Mouse (Mus musculus) hindbrain, postnatal 0 days (tissue): Measurements from ENCODE around the gene Cds1. TPM values are rescaled to one million over a fixed set of nuclear protein-coding genes. Genes with fewer than 3 reads are reported as not detected.

Experiments
- ATAC-seq: fragments of 200-750 bp; cut with Nextera tagmentation; 2 replicates; pipeline ENCODE4 v1.8.0; 2017; ENCODE audit warnings: mild to moderate bottlenecking, moderate TSS enrichment, moderate library complexity
- DNase-seq: peaks from one replicate; pipeline ENCODE4 v3.0.0-alpha.2; 2015; ENCODE audit warnings: low spot score
- H3K27ac ChIP-seq: fragments of 300-500 bp; sonication (generic); 2 replicates; pipeline ENCODE4 v1.5.1; 2014; ENCODE audit warnings: mild to moderate bottlenecking
- H3K27me3 ChIP-seq: fragments of 300-500 bp; sonication (generic); 2 replicates; pipeline ENCODE4 v1.6.1; 2014; ENCODE audit warnings: low read length, mixed read lengths; ENCODE audit not compliant: insufficient read depth
- H3K36me3 ChIP-seq: fragments of 300-500 bp; sonication (generic); 2 replicates; pipeline ENCODE4 v1.6.1; 2014; ENCODE audit warnings: low read length, mixed read lengths; ENCODE audit not compliant: insufficient read depth
- H3K4me1 ChIP-seq: fragments of 300-500 bp; sonication (generic); 2 replicates; pipeline ENCODE4 v1.6.1; 2014; ENCODE audit warnings: antibody characterized with exemption, low read length, mixed read lengths; ENCODE audit not compliant: insufficient read depth
- H3K4me2 ChIP-seq: fragments of 300-500 bp; sonication (generic); 2 replicates; pipeline ENCODE4 v1.6.1; 2014; ENCODE audit warnings: low read depth, mild to moderate bottlenecking, low read length, moderate library complexity, mixed read lengths
- H3K4me3 ChIP-seq: fragments of 300-500 bp; sonication (generic); 2 replicates; pipeline ENCODE4 v1.5.1; 2014; ENCODE audit warnings: low read length
- H3K9ac ChIP-seq: fragments of 300-500 bp; sonication (generic); replicated peaks from 2 replicates; pipeline ENCODE4 v1.6.1; 2014; ENCODE audit warnings: mild to moderate bottlenecking, low read length, moderate library complexity, mixed read lengths
- H3K9me3 ChIP-seq: fragments of 300-500 bp; sonication (generic); 2 replicates; pipeline ENCODE4 v1.6.1; 2016; ENCODE audit warnings: low read length, mixed read lengths
- CTCF ChIP-seq: IDR thresholded peaks from 2 replicates; pipeline ENCODE4 v1.5.1; 2016; ENCODE audit warnings: antibody characterized with exemption, control low read depth, low read depth
- WGBS: fragments of 180-500 bp; shearing (Covaris S2); extraction: QIAGEN DNeasy Blood & Tissue Kit; methylation state at CpG from one replicate; pipeline ENCODE4 v1.1.7; 2014; 5-methylcytosine and 5-hydroxymethylcytosine counted together
- polyA plus RNA-seq: library from polyadenylated mRNA; unstranded; fragments of >200 nt; fragmentation: Nextera tagmentation; extraction: Ambion mirVana; gene quantifications from 2 replicates; pipeline ENCODE4 v1.2.1, GENCODE M21; 2015
- total RNA-seq: library from RNA; depleted of rRNA; stranded (reverse); fragments of >200 nt; gene quantifications from 2 replicates; pipeline ENCODE4 v1.2.3, GENCODE M21; 2014; rRNA removed

Cds1 gene
- total RNA-seq (20.2 TPM in 2 replicates), polyA plus RNA-seq (11.1 and 12.1 TPM in 2 replicates)

GRCm38 (mm10) chr5:101764554-101765347 lies at the start of gene Cds1:
Cds1 (plus strand) TSS chr5:101765130.
- Histone ChIP-seq H3K27ac (no peak within 1 kb of the TSS), H3K9ac (peak within 1 kb of the TSS; percentile 60), H3K36me3 (no peaks in the 10 kb centered on the region), H3K9me3 (no peaks in the 10 kb centered on the region), H3K27me3 (peaks cover 18% of the 10 kb centered on the region), H3K4me2 (peak within 1 kb of the TSS; percentile 99), H3K4me3 (peak within 1 kb of the TSS; percentile 76), H3K4me1 (no peaks in the 10 kb centered on the region)
- no peak for TF ChIP-seq CTCF
- DNase-seq (peak; percentile 86), ATAC-seq (peak; percentile 90)
- WGBS, result 2% methylated on average over 62 of the region's 91 CpGs

DNA sequence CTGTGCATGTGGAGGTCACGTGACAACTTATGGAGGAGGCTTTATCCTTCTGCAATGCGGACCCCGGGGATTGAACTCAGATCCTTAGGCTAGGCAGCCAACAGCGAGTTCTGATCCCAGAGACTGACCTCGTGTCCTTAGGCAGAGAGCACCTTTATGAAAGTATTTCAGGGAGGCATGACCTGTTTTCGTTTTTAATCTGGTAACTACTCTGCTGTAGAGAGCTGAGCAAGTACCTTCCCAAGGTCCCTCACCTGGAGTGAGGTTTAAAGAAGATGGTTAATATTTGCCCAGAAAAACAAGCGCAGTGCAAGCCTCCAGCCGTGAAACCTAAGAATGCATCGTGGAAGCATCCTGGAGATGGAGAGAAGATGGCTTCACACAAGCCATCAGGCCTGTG lies 40.7 kb upstream of the Cds1 start:
- DNase-seq, result no peak
- no peak overlapping the region for H3K4me2 ChIP-seq
- WGBS, result 90% methylated on average over 9 of the region's 9 CpGs
- no peak overlapping the region for H3K4me3 ChIP-seq
- TF ChIP-seq CTCF, result no peak
- no peak overlapping the region for H3K27ac ChIP-seq
- H3K9me3 ChIP-seq, result no peaks in the 10 kb centered on the region
- H3K27me3 ChIP-seq, result no peaks in the 10 kb centered on the region
- H3K4me1 ChIP-seq, result no peaks in the 10 kb centered on the region
- no peaks in the 10 kb centered on the region for H3K36me3 ChIP-seq
- ATAC-seq, result no peak
- no peak overlapping the region for H3K9ac ChIP-seq

DNA sequence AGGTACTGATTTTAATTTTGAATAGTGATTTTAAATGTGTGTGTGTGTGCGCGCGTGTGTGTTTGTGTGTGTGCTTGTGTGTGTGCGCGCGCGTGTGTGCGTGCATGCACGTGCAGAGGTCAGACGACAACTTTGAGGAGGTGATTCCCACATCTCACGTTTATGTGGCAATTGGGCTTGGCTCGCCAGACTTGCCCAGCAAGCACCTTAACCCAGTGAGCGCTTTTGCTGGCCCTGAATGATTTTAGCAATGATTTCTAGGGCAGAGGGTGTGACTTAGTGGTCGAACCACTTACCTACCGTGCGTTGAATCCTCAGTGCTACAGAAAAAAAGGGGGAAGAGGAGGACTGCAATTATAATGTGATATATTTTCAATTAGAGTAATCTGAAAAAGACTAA lies 40.2 kb upstream of the Cds1 start:
- H3K9me3 ChIP-seq, result no peaks in the 10 kb centered on the region
- no peak overlapping the region for H3K4me3 ChIP-seq
- DNase-seq, result no peak
- no peak overlapping the region for H3K9ac ChIP-seq
- H3K4me1 ChIP-seq, result no peaks in the 10 kb centered on the region
- no peak for TF ChIP-seq CTCF
- no peak overlapping the region for H3K4me2 ChIP-seq
- 92% methylated on average over 16 of the region's 16 CpGs for WGBS
- H3K36me3 ChIP-seq, result no peaks in the 10 kb centered on the region
- H3K27me3 ChIP-seq, result no peaks in the 10 kb centered on the region
- no peak for ATAC-seq
- no peak overlapping the region for H3K27ac ChIP-seq

DNA sequence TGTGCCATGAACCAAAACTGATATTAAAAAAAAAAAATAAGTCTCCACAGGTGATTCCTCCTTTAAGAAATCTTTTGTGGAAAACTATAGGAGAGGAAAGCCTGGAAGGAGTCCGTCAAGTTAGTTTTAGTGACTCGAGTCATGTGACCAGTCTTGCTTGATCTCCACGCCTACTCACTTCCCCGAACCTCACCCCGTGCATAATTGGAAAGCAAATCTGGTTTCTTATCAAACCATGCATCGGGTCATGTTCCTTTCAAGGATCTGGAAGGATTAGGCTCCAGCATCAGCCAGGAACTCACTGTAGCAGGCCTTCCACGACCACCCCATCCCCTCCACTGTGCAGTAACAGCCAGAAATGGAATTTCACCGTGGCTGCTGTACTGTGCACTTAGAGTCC lies 39.2 kb upstream of the Cds1 start:
- no peak for DNase-seq
- 86% methylated on average over 8 of the region's 8 CpGs for WGBS

DNA sequence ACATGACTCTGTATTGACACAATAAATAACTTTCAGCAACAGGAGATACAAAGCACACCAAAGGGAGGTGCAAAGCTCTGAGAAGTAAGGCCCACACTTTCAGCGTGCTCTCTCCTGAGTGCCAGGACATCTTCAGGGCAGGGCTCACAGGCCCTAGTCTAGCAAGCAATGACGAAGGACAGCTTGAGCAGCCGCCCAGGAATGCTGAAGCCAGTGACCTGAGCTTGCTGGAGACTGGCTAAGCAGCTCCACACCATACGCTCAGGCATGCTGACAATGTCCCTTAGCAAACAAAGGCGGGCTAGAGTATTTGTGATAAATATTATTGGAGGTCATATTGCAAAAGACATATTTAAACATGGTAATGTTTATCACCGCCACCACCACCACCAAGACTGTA lies 38.6 kb upstream of the Cds1 start:
- Histone ChIP-seq H3K9me3 (no peaks in the 10 kb centered on the region), H3K36me3 (no peaks in the 10 kb centered on the region), H3K4me3 (no peak overlapping the region), H3K27ac (no peak overlapping the region), H3K9ac (no peak overlapping the region), H3K4me1 (no peaks in the 10 kb centered on the region), H3K4me2 (no peak overlapping the region), H3K27me3 (no peaks in the 10 kb centered on the region)
- no peak for TF ChIP-seq CTCF
- DNase-seq, result no peak
- ATAC-seq, result no peak
- 85% methylated on average over 6 of the region's 6 CpGs for WGBS

More for the DNA sequence above, 39.2 kb upstream of the Cds1 start:
- Histone ChIP-seq H3K9ac (no peak overlapping the region), H3K4me3 (no peak overlapping the region), H3K4me2 (no peak overlapping the region), H3K9me3 (no peaks in the 10 kb centered on the region), H3K27me3 (no peaks in the 10 kb centered on the region), H3K27ac (no peak overlapping the region), H3K4me1 (no peaks in the 10 kb centered on the region), H3K36me3 (no peaks in the 10 kb centered on the region)
- no peak for ATAC-seq
- no peak for TF ChIP-seq CTCF

- no peak for ATAC-seq
- Histone ChIP-seq H3K4me3 (no peak overlapping the region), H3K27ac (no peak overlapping the region)
Observed at GRCm38 (mm10) chr5:101728304-101728905, 36.5 kb upstream of the Cds1 start.

DNA sequence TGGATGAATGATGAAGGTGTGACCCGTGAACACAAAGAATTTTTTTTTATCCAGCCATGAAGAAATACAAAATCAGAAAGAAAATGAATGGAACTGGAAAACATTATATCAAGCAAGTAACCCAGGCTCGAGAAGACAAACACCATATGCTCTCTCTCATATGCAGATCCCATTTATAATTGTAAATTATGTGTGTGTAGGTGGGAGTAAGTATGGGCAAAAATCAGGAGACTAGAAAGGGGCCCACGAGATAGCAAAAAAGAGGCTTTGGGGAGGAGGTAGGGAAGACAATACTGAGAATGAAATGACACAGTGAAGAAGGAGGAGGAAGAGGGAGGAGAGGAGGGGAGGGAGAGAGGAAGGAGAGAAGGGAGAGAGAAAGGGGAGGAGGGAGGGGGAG lies 27.6 kb upstream of the Cds1 start:
- no peak overlapping the region for H3K4me2 ChIP-seq
- no peak for ATAC-seq
- no peaks in the 10 kb centered on the region for H3K27me3 ChIP-seq
- no peak for DNase-seq
- H3K27ac ChIP-seq, result no peak overlapping the region
- no peak for TF ChIP-seq CTCF
- H3K9me3 ChIP-seq, result no peaks in the 10 kb centered on the region
- H3K36me3 ChIP-seq, result no peaks in the 10 kb centered on the region
- WGBS, result 76% methylated on average over 3 of the region's 3 CpGs
- H3K4me3 ChIP-seq, result no peak overlapping the region
- H3K9ac ChIP-seq, result no peak overlapping the region
- no peaks in the 10 kb centered on the region for H3K4me1 ChIP-seq

More at GRCm38 (mm10) chr5:101728304-101728905, 36.5 kb upstream of the Cds1 start:
- Histone ChIP-seq H3K9me3 (no peaks in the 10 kb centered on the region), H3K36me3 (no peaks in the 10 kb centered on the region), H3K4me1 (no peaks in the 10 kb centered on the region), H3K9ac (no peak overlapping the region), H3K4me2 (no peak overlapping the region), H3K27me3 (no peaks in the 10 kb centered on the region)
- no peak for DNase-seq
- WGBS, result 61% methylated on average over 8 of the region's 8 CpGs
- no peak for TF ChIP-seq CTCF
